Mouse (Mus musculus) hindbrain, embryonic 12.5 days (tissue): ENCODE measurements around the gene Zfp423. TPM values are rescaled to one million over a fixed set of nuclear protein-coding genes. Genes with fewer than 3 reads are reported as not detected.

Source experiments
- ATAC-seq: fragments of 200-750 bp; cut with Nextera tagmentation; 2 replicates; pipeline ENCODE4 v1.8.0; 2017; ENCODE audit warnings: moderate TSS enrichment; ENCODE audit not compliant: low FRiP score
- H3K27ac ChIP-seq: fragments of 300-500 bp; sonication (generic); 2 replicates; pipeline ENCODE4 v1.5.1; 2016; ENCODE audit warnings: mild to moderate bottlenecking
- H3K27me3 ChIP-seq: fragments of 300-500 bp; sonication (generic); 2 replicates; pipeline ENCODE4 v1.6.1; 2016; ENCODE audit warnings: mild to moderate bottlenecking
- H3K36me3 ChIP-seq: fragments of 300-500 bp; sonication (generic); 2 replicates; pipeline ENCODE4 v1.6.1; 2016; ENCODE audit warnings: mild to moderate bottlenecking
- H3K4me1 ChIP-seq: fragments of 300-500 bp; sonication (generic); 2 replicates; pipeline ENCODE4 v1.6.1; 2016
- H3K4me2 ChIP-seq: fragments of 300-500 bp; sonication (generic); replicated peaks from 2 replicates; pipeline ENCODE4 v1.6.1; 2016; ENCODE audit warnings: mild to moderate bottlenecking
- H3K4me3 ChIP-seq: fragments of 300-500 bp; sonication (generic); 2 replicates; pipeline ENCODE4 v1.5.1; 2016; ENCODE audit warnings: mild to moderate bottlenecking
- H3K9ac ChIP-seq: fragments of 300-500 bp; sonication (generic); 2 replicates; pipeline ENCODE4 v1.6.1; 2016; ENCODE audit warnings: mild to moderate bottlenecking, moderate library complexity
- H3K9me3 ChIP-seq: fragments of 300-500 bp; sonication (generic); replicated peaks from 2 replicates; pipeline ENCODE4 v1.6.1; 2016; ENCODE audit warnings: mild to moderate bottlenecking
- WGBS: fragments of 180-500 bp; shearing (Covaris S2); methylation state at CpG from one replicate; pipeline ENCODE4 v1.1.7; 2016; 5-methylcytosine and 5-hydroxymethylcytosine counted together
- polyA plus RNA-seq: library from polyadenylated mRNA; unstranded; fragments of >200 nt; fragmentation: Nextera tagmentation; extraction: Ambion mirVana; gene quantifications from 2 replicates; pipeline ENCODE4 v1.2.1, GENCODE M21; 2016

Zfp423 gene
- polyA plus RNA-seq, 1 experiment from 2014 or later: 58.1 TPM

DNA sequence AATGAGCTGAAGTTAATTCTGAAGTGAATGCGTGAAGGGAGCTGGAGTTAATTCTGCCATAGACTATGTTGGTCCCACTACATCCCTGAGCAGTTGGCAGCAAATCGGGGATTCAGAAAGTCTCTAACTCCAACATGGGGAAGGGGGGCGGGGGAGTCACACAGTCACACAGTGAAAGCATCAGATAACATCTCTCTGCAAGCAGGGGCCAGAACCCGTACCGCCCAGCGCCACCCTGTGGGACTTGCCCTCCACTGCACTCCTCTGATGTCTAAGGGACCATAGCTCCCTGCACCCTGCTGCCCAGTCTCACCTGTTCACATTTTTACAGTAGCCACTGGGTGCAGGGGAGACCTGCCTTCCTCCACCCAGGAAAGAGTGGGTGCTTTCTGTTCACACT, 129.2 kb downstream of the Zfp423 start:
- ATAC-seq: no peak
- Histone ChIP-seq H3K4me1 (peaks cover 59% of the 10 kb centered on the region), H3K9ac (no peak overlapping the region), H3K4me3 (no peak overlapping the region), H3K36me3 (no peaks in the 10 kb centered on the region), H3K9me3 (no peaks in the 10 kb centered on the region), H3K27me3 (no peaks in the 10 kb centered on the region), H3K4me2 (no peak overlapping the region), H3K27ac (0 out of 2 replicates have a peak overlapping the region, but pooled peaks have one; percentile 87)
- WGBS: 26% methylated on average over 6 of the region's 6 CpGs

DNA sequence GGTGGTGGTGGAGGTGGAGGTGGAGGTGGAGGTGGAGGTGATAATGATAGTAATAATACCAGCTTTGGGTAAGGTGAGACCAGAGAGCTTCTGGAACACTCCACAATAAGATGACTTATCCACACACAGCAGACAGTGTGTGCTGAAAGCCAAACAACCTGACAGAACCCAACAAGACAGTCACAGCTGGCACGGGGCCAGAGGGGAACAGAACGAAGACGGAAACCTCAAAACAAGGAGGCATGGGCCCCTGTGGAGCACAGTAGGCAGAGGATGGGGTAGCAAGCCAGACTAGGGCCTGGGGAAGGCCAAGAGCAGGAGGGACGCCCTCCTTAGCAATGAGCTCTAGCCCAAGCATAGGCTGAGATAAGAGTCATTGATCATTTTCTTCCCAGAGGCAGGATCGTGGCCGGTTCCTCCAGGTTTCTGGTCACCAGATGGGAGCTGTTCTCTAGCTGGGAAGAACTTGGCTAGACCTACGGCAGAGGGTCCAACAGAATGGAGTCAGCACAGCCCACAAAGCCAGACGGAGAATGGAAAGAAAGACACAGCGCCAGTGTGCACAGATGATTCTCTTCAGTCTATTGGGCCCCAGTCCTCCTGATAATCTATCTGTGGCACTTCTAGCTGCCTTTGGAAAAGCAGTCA, 133.3 kb downstream of the Zfp423 start:
- H3K9me3 ChIP-seq: no peaks in the 10 kb centered on the region

DNA sequence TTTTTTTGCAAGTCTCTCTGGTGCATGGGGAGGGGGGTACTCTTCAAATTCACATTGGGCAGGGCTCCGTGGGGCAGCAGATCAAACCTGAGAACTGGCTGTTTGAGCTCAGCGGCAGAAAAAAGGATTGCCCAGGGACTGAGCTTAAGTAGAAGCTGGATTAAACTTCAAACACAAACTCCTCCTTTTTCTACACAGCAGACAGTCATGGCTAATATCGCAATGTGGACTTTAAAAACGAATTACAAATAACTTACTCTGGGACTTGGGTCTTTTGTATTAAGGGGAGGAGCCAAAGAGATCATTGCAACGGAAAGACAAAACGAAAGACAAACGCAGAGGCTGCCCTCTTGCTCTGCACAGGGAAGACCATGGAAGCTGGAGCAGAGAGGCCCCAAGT, 136.2 kb downstream of the Zfp423 start:
- H3K9ac ChIP-seq: peak overlapping the region; percentile 23; the same call in 1 of the 2 replicates

More for the DNA sequence above, 133.3 kb downstream of the Zfp423 start:
- H3K4me2 ChIP-seq: no peak overlapping the region
- H3K4me3 ChIP-seq: no peak overlapping the region
- no peaks in the 10 kb centered on the region for H3K36me3 ChIP-seq
- no peak overlapping the region for H3K9ac ChIP-seq
- 84% methylated on average over 9 of the region's 9 CpGs for WGBS
- no peaks in the 10 kb centered on the region for H3K27me3 ChIP-seq
- peaks cover 49% of the 10 kb centered on the region for H3K4me1 ChIP-seq
- no peak for ATAC-seq
- H3K27ac ChIP-seq: no peak overlapping the region

DNA sequence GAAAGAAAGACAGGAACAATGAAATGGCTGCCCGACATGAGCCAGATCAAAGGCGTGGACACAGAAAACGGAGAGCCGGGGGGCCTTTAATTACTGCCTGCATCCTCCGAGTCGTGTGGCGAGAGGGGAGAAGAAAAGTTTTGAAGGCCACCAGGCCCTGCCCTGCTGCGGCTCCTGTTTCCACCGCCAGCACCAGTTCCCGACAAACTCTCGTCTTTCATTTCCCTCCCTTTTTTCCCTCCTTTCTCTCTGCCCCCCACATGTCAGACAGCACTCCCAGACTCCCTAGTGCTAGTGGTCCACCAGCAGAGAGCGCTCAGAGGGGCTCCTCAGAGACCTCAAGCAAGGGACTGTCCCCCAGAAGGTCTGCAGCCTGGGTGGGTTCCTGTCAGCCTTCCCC, 136.7 kb downstream of the Zfp423 start:
- WGBS: 9% methylated on average over 12 of the region's 12 CpGs
- no peak for ATAC-seq
- H3K9ac ChIP-seq: peak overlapping the region; percentile 23; the same call in 1 of the 2 replicates
- no peaks in the 10 kb centered on the region for H3K9me3 ChIP-seq
- no peaks in the 10 kb centered on the region for H3K27me3 ChIP-seq
- peak overlapping the region; percentile 70 for H3K27ac ChIP-seq
- H3K36me3 ChIP-seq: no peaks in the 10 kb centered on the region
- H3K4me2 ChIP-seq: peak overlapping the region; percentile 22; the same call in 1 of the 2 replicates
- H3K4me3 ChIP-seq: no peak overlapping the region
- peaks cover 42% of the 10 kb centered on the region for H3K4me1 ChIP-seq

More for the DNA sequence above, 136.2 kb downstream of the Zfp423 start:
- Histone ChIP-seq H3K4me2 (peak overlapping the region; percentile 22; the same call in 1 of the 2 replicates), H3K27ac (peak overlapping the region; percentile 70), H3K27me3 (no peaks in the 10 kb centered on the region), H3K4me3 (no peak overlapping the region), H3K9me3 (no peaks in the 10 kb centered on the region), H3K36me3 (no peaks in the 10 kb centered on the region), H3K4me1 (peaks cover 41% of the 10 kb centered on the region)
- ATAC-seq: no peak
- WGBS: 8% methylated on average over 7 of the region's 7 CpGs

DNA sequence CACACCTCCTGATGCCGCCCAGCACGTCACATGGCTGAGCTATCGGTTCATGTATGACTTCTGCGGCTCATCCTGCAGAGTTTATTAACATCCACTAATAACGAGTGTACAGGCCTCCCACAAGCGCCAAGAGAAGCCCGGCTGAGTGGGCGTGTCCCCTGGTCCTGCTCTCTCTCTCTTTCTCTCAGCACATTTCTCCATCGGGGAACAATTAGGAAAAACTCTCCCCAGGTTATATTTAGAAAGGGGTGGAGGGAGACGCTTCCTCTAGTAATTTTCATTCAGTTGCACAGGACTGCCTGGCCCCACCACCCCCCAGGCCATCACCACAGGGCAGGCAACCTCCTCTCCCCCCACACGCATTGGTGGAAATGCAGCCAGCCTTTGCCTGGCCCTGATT, 137.2 kb downstream of the Zfp423 start:
- peak overlapping the region; percentile 22; the same call in 1 of the 2 replicates for H3K4me2 ChIP-seq
- H3K27ac ChIP-seq: peak overlapping the region; percentile 70

DNA sequence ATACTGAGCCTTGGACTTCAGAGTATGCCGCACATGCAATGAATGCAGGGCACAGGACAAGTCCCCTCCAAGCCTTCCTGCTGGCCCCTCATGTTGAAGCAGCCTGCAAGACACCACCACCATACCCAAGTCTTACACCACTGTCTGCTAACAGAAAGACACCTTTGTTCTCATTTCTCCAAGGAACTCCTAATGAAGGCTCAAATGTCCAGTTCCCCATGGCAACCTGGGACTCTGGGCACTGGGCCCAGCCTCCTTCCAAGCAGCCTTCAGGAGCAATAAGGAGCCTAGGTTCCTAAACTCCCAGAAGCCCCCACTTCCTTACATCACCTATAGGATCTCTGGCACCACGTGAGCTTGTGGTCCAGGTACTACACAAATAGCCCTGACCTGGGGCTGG, 137.7 kb downstream of the Zfp423 start:
- ATAC-seq: no peak
- Histone ChIP-seq H3K4me1 (peaks cover 44% of the 10 kb centered on the region), H3K4me2 (no peak overlapping the region), H3K27ac (peak overlapping the region; percentile 70), H3K9ac (no peak overlapping the region), H3K4me3 (no peak overlapping the region), H3K36me3 (no peaks in the 10 kb centered on the region), H3K27me3 (no peaks in the 10 kb centered on the region), H3K9me3 (no peaks in the 10 kb centered on the region)
- 67% methylated on average over 2 of the region's 2 CpGs for WGBS

More for the DNA sequence above, 137.2 kb downstream of the Zfp423 start:
- Histone ChIP-seq H3K4me3 (no peak overlapping the region), H3K27me3 (no peaks in the 10 kb centered on the region), H3K9me3 (no peaks in the 10 kb centered on the region), H3K9ac (0 out of 2 replicates have a peak overlapping the region, but pooled peaks have one; percentile 41), H3K4me1 (peaks cover 40% of the 10 kb centered on the region), H3K36me3 (no peaks in the 10 kb centered on the region)
- no peak for ATAC-seq
- WGBS: 44% methylated on average over 11 of the region's 11 CpGs

DNA sequence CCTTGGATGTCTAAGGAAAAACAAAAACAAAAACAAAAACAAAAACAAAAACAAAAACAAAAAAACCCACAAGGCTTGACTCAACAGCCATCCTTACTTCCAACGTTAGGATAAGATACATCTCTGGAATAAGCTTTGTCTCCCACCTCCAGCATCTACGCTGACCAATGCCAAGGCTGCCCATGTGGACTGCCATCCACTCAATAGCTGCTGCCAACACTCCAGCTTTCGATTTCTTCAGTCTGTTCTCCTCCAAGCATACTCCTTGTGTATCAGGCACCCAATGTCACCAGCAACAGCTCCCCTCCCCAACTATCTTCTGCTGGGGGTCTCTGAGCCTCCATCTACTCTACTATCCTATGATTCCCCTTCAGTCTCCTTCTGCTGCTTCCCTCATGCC, 140.1 kb downstream of the Zfp423 start:
- no peaks in the 10 kb centered on the region for H3K27me3 ChIP-seq
- no peak overlapping the region for H3K27ac ChIP-seq
- no peak overlapping the region for H3K9ac ChIP-seq
- WGBS: 95% methylated on average over 3 of the region's 3 CpGs
- peaks cover 45% of the 10 kb centered on the region for H3K4me1 ChIP-seq
- no peak overlapping the region for H3K4me2 ChIP-seq
- no peak overlapping the region for H3K4me3 ChIP-seq
- H3K9me3 ChIP-seq: no peaks in the 10 kb centered on the region
- H3K36me3 ChIP-seq: no peaks in the 10 kb centered on the region
- ATAC-seq: no peak

DNA sequence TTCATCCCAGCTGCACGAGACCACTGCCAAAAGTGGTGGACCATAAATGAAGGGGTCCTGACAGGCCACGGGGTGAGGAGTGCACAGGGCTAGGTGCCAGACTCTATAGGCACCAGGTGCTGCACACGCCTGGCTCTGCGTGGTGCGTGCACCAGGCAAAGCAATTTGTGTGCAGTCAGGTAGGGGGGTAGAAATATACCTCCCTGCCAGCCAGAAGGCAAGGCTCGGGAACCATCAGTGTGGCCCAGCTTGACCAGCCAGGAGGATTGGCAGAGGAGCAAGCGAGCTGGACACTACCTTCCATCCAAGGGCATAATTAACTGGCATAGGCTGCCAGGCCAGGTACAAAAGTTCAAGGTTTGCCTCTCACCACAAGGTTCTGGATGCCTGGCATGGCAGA, 140.9 kb downstream of the Zfp423 start:
- 91% methylated on average over 7 of the region's 7 CpGs for WGBS
- Histone ChIP-seq H3K4me3 (no peak overlapping the region), H3K27ac (no peak overlapping the region), H3K4me2 (no peak overlapping the region), H3K9ac (no peak overlapping the region), H3K36me3 (no peaks in the 10 kb centered on the region), H3K27me3 (no peaks in the 10 kb centered on the region), H3K9me3 (no peaks in the 10 kb centered on the region), H3K4me1 (peaks cover 39% of the 10 kb centered on the region)
- no peak for ATAC-seq

DNA sequence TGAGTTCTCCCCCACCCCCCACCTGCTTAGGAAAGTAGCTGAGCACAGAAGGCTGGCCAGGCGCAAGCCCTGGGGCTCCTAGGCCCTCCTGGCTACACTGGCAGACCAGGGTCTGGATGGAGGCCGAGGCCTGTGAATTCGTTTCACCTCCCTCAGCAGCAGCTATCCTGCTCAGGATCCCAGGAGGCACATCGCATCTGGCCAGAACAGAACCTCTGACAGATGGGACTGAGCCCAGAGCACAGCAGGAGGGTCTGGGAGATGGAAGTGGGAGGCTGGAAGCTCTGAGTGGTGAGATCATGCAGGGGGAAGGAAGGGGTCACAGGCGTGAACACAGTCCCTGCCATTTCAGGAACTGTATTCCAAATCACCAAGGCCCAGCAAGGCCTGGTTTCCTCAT, 143.3 kb downstream of the Zfp423 start:
- no peak for ATAC-seq
- Histone ChIP-seq H3K36me3 (no peaks in the 10 kb centered on the region), H3K4me3 (no peak overlapping the region), H3K27ac (peak overlapping the region; percentile 60), H3K9ac (no peak overlapping the region), H3K9me3 (no peaks in the 10 kb centered on the region), H3K4me2 (no peak overlapping the region), H3K4me1 (peaks cover 35% of the 10 kb centered on the region), H3K27me3 (no peaks in the 10 kb centered on the region)
- 44% methylated on average over 5 of the region's 5 CpGs for WGBS

DNA sequence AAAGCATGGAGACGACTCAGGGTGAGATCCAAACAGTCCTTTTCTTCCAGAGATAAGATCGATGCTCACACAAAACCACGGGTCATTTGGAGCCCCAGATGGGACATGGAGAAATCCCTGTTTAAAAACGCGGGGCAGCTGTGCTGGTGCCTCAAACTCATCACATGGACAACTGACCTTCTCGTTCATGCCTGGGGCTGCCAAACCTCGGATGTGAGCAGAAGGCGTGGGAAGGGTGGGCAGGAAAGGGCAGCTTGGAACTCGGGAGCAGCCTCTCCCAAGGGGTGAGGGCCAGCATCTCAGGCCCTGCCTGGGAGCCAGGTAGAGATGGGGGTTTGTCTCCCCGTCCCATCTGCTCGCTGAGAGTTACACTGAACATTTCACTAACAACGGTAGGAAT, 146.7 kb downstream of the Zfp423 start:
- ATAC-seq: no peak
- WGBS: 57% methylated on average over 12 of the region's 12 CpGs
- Histone ChIP-seq H3K36me3 (no peaks in the 10 kb centered on the region), H3K4me1 (peaks cover 34% of the 10 kb centered on the region), H3K9ac (no peak overlapping the region), H3K4me2 (no peak overlapping the region), H3K9me3 (no peaks in the 10 kb centered on the region), H3K27ac (peak overlapping the region; percentile 62), H3K27me3 (no peaks in the 10 kb centered on the region), H3K4me3 (no peak overlapping the region)

DNA sequence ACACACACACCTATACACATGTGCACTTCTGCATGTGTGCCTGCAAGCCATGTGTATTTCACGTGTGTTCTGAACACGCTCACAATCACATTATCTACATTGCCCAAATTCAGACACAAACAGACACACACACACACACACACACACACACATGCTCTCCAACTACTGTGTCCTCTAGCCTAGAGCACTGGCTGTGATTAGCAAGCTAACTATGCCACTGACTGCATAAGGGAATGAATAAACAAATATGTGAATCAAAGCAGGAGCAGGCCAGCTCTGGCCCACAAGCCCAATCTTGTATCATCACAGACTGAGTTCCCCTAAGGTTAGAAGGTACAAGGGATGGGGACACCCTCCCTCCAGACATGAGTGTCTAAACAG, 147.3 kb downstream of the Zfp423 start:
- Histone ChIP-seq H3K4me3 (no peak overlapping the region), H3K27ac (peak overlapping the region; percentile 62), H3K4me1 (peaks cover 40% of the 10 kb centered on the region), H3K9me3 (no peaks in the 10 kb centered on the region), H3K9ac (no peak overlapping the region), H3K36me3 (no peaks in the 10 kb centered on the region), H3K4me2 (no peak overlapping the region), H3K27me3 (no peaks in the 10 kb centered on the region)
- WGBS: 93% methylated on average over 2 of the region's 2 CpGs
- peak; percentile 6; the same call in 1 of the 2 replicates for ATAC-seq

DNA sequence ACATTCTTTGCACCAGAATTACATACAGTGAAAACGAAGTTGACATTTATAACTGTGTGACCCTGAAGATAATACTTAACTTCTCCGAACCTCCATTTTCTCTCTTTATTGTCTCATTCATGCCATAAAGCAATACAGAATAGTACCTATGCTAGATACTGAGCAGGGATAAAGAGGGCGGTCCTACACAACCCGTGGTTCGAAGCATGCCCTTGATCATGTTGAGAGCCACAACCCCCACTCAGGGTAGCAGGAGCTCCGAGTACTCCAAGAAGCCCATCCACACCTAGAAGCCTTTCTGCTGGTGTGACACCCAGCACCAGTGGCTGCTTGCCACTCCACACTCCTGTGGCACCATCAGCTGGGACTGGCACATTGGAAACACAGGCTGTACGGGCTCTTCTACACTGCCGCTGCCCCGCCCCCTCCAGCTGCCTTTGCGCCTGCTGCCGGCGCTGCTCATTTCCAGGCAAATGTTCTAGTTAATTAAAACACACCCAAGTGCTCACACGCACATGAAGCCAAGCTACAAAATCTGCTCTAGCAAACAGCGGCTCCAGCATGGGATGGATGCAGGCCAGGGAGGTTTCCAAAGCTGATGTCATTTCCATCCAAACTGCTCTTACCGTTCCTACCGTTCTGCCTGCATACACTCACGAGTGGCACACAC, 147.9 kb downstream of the Zfp423 start:
- ATAC-seq: peak; percentile 51
- WGBS: 74% methylated on average over 17 of the region's 17 CpGs
- peaks cover 39% of the 10 kb centered on the region for H3K4me1 ChIP-seq
- no peaks in the 10 kb centered on the region for H3K27me3 ChIP-seq
- no peaks in the 10 kb centered on the region for H3K36me3 ChIP-seq
- H3K9ac ChIP-seq: no peak overlapping the region
- no peak overlapping the region for H3K4me3 ChIP-seq
- H3K4me2 ChIP-seq: no peak overlapping the region
- peak overlapping the region; percentile 62 for H3K27ac ChIP-seq
- no peaks in the 10 kb centered on the region for H3K9me3 ChIP-seq

DNA sequence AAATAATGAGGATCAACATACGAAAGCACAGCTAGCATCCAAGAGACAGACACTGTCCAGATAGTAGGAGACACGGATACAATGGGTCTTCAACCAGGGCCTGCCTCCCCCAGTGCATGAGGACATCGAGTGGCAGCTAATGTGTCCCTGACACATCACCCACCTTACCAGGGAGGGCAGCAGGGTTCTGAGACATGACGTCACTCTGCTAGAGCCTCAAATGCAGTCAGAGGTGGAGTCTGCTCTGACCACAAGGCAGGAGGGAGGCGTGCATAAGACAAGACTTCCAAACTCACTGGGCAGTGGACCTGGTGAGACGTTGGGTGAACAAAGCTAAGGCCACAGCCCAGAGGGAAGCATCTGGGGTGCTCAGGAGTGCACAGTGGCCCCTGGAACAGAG, 148.6 kb downstream of the Zfp423 start:
- WGBS: 77% methylated on average over 6 of the region's 6 CpGs

More for the DNA sequence above, 148.6 kb downstream of the Zfp423 start:
- H3K36me3 ChIP-seq: no peaks in the 10 kb centered on the region
- H3K4me3 ChIP-seq: no peak overlapping the region
- no peaks in the 10 kb centered on the region for H3K27me3 ChIP-seq
- no peak overlapping the region for H3K4me2 ChIP-seq
- H3K27ac ChIP-seq: no peak overlapping the region
- no peaks in the 10 kb centered on the region for H3K9me3 ChIP-seq
- no peak for ATAC-seq
- peaks cover 42% of the 10 kb centered on the region for H3K4me1 ChIP-seq
- no peak overlapping the region for H3K9ac ChIP-seq
